Mouse (Mus musculus): Measurements from ENCODE around the gene Tas2r136. TPM values are rescaled to one million over a fixed set of nuclear protein-coding genes. Genes with fewer than 3 reads are reported as not detected.

Gene Tas2r136
- not detected in 2 replicates for polyA plus RNA-seq (2011; ENCODE audit: insufficient read length, low read depth, missing spikeins)

- Histone ChIP-seq H3K4me3 (ENCODE audit: insufficient read depth, low read length) (no peak within 1 kb of the TSS), H3K4me1 (ENCODE audit: control insufficient read depth, insufficient read depth, low read length) (no peaks in the 10 kb centered on the region), H3K27ac (ENCODE audit: insufficient read depth, low read length) (no peak within 1 kb of the TSS)
- TF ChIP-seq POLR2A (IDR thresholded peaks at IDR 0.05; ENCODE audit: low read depth, low read length) = no peak
- TF ChIP-seq CTCF (IDR thresholded peaks at IDR 0.05; ENCODE audit: borderline replicate concordance, insufficient read depth, low read length) = no peak
These were observed at the start of gene Tas2r136 for GRCm38 (mm10) chr6:132778062-132778461. Tas2r136 (minus strand) TSS chr6:132778162.

GRCm38 (mm10) chr6:132802518-132802917, 24.6 kb upstream of the Tas2r136 start, which contains the start of gene Tas2r117:
Tas2r117 (plus strand) TSS chr6:132802818.
- no peaks in the 10 kb centered on the region for H3K4me1 ChIP-seq (ENCODE audit: control insufficient read depth, insufficient read depth, low read length)
- TF ChIP-seq CTCF (IDR thresholded peaks at IDR 0.05; ENCODE audit: borderline replicate concordance, insufficient read depth, low read length) (no peak), POLR2A (IDR thresholded peaks at IDR 0.05; ENCODE audit: low read depth, low read length) (no peak)
- no peak within 1 kb of the TSS for H3K27ac ChIP-seq (ENCODE audit: insufficient read depth, low read length)
- no peak within 1 kb of the TSS for H3K4me3 ChIP-seq (ENCODE audit: insufficient read depth, low read length)

- Histone ChIP-seq H3K4me3 (ENCODE audit: insufficient read depth, low read length) (no peak overlapping the region), H3K27ac (ENCODE audit: insufficient read depth, low read length) (no peak overlapping the region), H3K4me1 (ENCODE audit: control insufficient read depth, insufficient read depth, low read length) (no peaks in the 10 kb centered on the region)
- TF ChIP-seq CTCF (IDR thresholded peaks at IDR 0.05; ENCODE audit: borderline replicate concordance, insufficient read depth, low read length) = no peak
These were observed 17.4 kb upstream of the Tas2r136 start for GRCm38 (mm10) chr6:132795393-132795792.

GRCm38 (mm10) chr6:132761831-132762230, 16.1 kb downstream of the Tas2r136 start, which contains the start of gene Tas2r102:
Tas2r102 (plus strand) TSS chr6:132762131.
- TF ChIP-seq CTCF (IDR thresholded peaks at IDR 0.05; ENCODE audit: borderline replicate concordance, insufficient read depth, low read length) = no peak
- no peak for TF ChIP-seq POLR2A (IDR thresholded peaks at IDR 0.05; ENCODE audit: low read depth, low read length)
- Histone ChIP-seq H3K4me1 (ENCODE audit: control insufficient read depth, insufficient read depth, low read length) (no peaks in the 10 kb centered on the region), H3K27ac (ENCODE audit: insufficient read depth, low read length) (no peak within 1 kb of the TSS), H3K4me3 (ENCODE audit: insufficient read depth, low read length) (no peak within 1 kb of the TSS)

GRCm38 (mm10) chr6:132754430-132754829, 23.5 kb downstream of the Tas2r136 start, which contains the start of gene Tas2r124:
Tas2r124 (plus strand) TSS chr6:132754730.
- no peak within 1 kb of the TSS for H3K4me3 ChIP-seq (ENCODE audit: insufficient read depth, low read length)
- H3K27ac ChIP-seq (ENCODE audit: insufficient read depth, low read length) = no peak within 1 kb of the TSS
- H3K4me1 ChIP-seq (ENCODE audit: control insufficient read depth, insufficient read depth, low read length) = no peaks in the 10 kb centered on the region
- TF ChIP-seq POLR2A (IDR thresholded peaks at IDR 0.05; ENCODE audit: low read depth, low read length) (no peak), CTCF (IDR thresholded peaks at IDR 0.05; ENCODE audit: borderline replicate concordance, insufficient read depth, low read length) (no peak)

- no peak overlapping the region for H3K27ac ChIP-seq (ENCODE audit: insufficient read depth, low read length)
- H3K4me3 ChIP-seq (ENCODE audit: insufficient read depth, low read length) = no peak overlapping the region
- TF ChIP-seq CTCF (IDR thresholded peaks at IDR 0.05; ENCODE audit: borderline replicate concordance, insufficient read depth, low read length) = no peak
- H3K4me1 ChIP-seq (ENCODE audit: control insufficient read depth, insufficient read depth, low read length) = no peaks in the 10 kb centered on the region
These were observed 27.8 kb downstream of the Tas2r136 start for GRCm38 (mm10) chr6:132750206-132750605.

GRCm38 (mm10) chr6:132737935-132738334, 40.0 kb downstream of the Tas2r136 start, which contains the start of gene Tas2r115:
Tas2r115 (minus strand) TSS chr6:132738035.
- H3K4me3 ChIP-seq (ENCODE audit: insufficient read depth, low read length) = no peak within 1 kb of the TSS
- no peak within 1 kb of the TSS for H3K27ac ChIP-seq (ENCODE audit: insufficient read depth, low read length)
- TF ChIP-seq POLR2A (IDR thresholded peaks at IDR 0.05; ENCODE audit: low read depth, low read length) = no peak
- no peak for TF ChIP-seq CTCF (IDR thresholded peaks at IDR 0.05; ENCODE audit: borderline replicate concordance, insufficient read depth, low read length)
- H3K4me1 ChIP-seq (ENCODE audit: control insufficient read depth, insufficient read depth, low read length) = no peaks in the 10 kb centered on the region

Other genes starting within 250 kb of the Tas2r136 start
- gene Prh1, start 208.4 kb downstream of the Tas2r136 start, polyA plus RNA-seq (2011; ENCODE audit: insufficient read length, low read depth, missing spikeins) = not detected in 2 replicates
- not detected in 2 replicates for gene Prp2, start 182.2 kb downstream of the Tas2r136 start, polyA plus RNA-seq (2011; ENCODE audit: insufficient read length, low read depth, missing spikeins)
- not detected in 2 replicates for gene A630073D07Rik, start 126.6 kb downstream of the Tas2r136 start, polyA plus RNA-seq (2011; ENCODE audit: insufficient read length, low read depth, missing spikeins)
- not detected in 2 replicates for gene Tas2r120, start 121.2 kb downstream of the Tas2r136 start, polyA plus RNA-seq (2011; ENCODE audit: insufficient read length, low read depth, missing spikeins)
- not detected in 2 replicates for gene Tas2r121, start 77.2 kb downstream of the Tas2r136 start, polyA plus RNA-seq (2011; ENCODE audit: insufficient read length, low read depth, missing spikeins)
- gene Tas2r122, start 66.2 kb downstream of the Tas2r136 start, polyA plus RNA-seq (2011; ENCODE audit: insufficient read length, low read depth, missing spikeins) = not detected in 2 replicates
- not detected in 2 replicates for gene Tas2r115, start 40.1 kb downstream of the Tas2r136 start, polyA plus RNA-seq (2011; ENCODE audit: insufficient read length, low read depth, missing spikeins)
- not detected in 2 replicates for gene Tas2r124, start 23.4 kb downstream of the Tas2r136 start, polyA plus RNA-seq (2011; ENCODE audit: insufficient read length, low read depth, missing spikeins)
- not detected in 2 replicates for gene Tas2r102, start 16.0 kb downstream of the Tas2r136 start, polyA plus RNA-seq (2011; ENCODE audit: insufficient read length, low read depth, missing spikeins)
- not detected in 2 replicates for gene Tas2r117, start 24.7 kb upstream of the Tas2r136 start, polyA plus RNA-seq (2011; ENCODE audit: insufficient read length, low read depth, missing spikeins)
- not detected in 2 replicates for gene Tas2r123, start 69.0 kb upstream of the Tas2r136 start, polyA plus RNA-seq (2011; ENCODE audit: insufficient read length, low read depth, missing spikeins)
- not detected in 2 replicates for gene Tas2r116, start 77.3 kb upstream of the Tas2r136 start, polyA plus RNA-seq (2011; ENCODE audit: insufficient read length, low read depth, missing spikeins)
- not detected in 2 replicates for gene Tas2r110, start 89.8 kb upstream of the Tas2r136 start, polyA plus RNA-seq (2011; ENCODE audit: insufficient read length, low read depth, missing spikeins)
- not detected in 2 replicates for gene Tas2r113, start 114.8 kb upstream of the Tas2r136 start, polyA plus RNA-seq (2011; ENCODE audit: insufficient read length, low read depth, missing spikeins)
- not detected in 2 replicates for gene Tas2r125, start 131.5 kb upstream of the Tas2r136 start, polyA plus RNA-seq (2011; ENCODE audit: insufficient read length, low read depth, missing spikeins)
- gene Tas2r129, start 172.9 kb upstream of the Tas2r136 start, polyA plus RNA-seq (2011; ENCODE audit: insufficient read length, low read depth, missing spikeins) = not detected in 2 replicates
- gene Tas2r131, start 179.8 kb upstream of the Tas2r136 start, polyA plus RNA-seq (2011; ENCODE audit: insufficient read length, low read depth, missing spikeins) = not detected in 2 replicates
- gene Tas2r109, start 202.8 kb upstream of the Tas2r136 start, polyA plus RNA-seq (2011; ENCODE audit: insufficient read length, low read depth, missing spikeins) = not detected in 2 replicates

Measured in embryonic fibroblast, embryonic 13.5 days (primary cell).